Mouse (Mus musculus): ENCODE measurements around the gene Zbtb16. TPM values are rescaled to one million over a fixed set of nuclear protein-coding genes. Genes with fewer than 3 reads are reported as not detected.

Gene Zbtb16
- total RNA-seq, 2 experiments from 2014 or later, result 32.2 to 47.0 TPM

DNA sequence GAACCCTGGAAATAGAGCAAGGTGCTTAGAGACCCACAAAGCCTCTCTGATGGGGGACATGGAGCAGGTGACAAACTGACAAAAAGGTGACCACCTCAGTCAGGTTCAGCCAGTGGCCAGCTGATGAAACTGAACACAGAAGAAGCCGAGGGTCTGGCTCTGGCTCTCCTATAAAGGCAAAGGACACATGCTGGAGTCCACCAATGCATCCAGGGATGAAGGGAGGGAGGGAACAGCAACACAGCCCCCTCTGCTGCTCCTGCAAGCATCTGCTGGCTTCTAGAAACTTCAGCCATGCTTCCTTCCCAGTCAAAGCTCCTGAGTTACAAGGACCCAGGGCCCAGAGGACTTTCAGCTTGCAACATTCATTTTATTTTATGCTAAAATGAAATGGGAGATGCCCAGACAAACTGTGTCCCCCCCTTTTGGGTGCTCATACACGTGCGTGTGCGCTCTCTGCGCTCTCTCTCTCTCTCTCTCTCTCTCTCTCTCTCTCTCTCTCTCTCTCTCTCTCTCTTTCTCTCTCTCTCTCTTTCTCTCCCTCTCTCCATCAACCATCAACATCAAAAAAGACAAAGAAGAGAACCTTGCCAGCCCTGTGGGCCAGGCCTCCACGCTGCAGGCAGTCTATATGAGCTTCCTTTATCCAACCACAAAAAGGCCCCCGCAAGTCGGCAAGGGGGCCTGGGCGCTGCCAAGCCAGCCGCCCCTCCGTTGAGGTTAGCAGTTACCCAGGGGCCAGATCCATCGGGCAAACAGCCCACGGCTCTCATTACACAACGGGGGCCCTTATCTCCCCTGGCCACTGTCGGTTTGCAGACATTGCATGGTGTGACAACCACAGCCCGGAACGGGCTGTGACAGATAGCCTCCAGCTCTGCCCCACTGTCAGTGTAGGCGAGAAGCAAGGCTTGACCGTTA, 21.8 kb downstream of the Zbtb16 start:
- intact Hi-C loops (cut with DNase I), result no loop called here

DNA sequence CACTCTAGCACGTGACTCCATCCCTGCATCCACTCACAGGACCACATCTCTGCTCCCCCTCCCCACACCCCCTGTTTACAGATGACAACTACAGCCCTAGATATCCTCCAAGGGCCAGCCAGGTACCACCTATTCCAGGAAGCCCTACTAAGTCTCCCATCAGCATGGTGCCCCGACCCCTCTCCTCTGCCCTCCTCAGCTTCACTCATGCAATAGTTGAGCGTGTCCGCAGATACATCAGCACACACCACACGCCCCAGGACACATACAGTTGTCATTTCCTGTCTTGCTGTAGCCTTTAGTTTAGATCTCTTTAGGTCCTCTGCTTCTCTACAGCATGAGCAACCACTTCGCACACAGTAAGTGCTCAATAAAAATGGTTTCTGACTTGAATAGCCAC, 23.7 kb downstream of the Zbtb16 start:
- no peak for DNase-seq (ENCODE audit: extremely low spot score in 1 of 2, low spot score in 2 of 2)
- intact Hi-C loops (cut with DNase I), result no loop called here

More for the DNA sequence above, 21.8 kb downstream of the Zbtb16 start:
- no peak for DNase-seq (ENCODE audit: extremely low spot score in 1 of 2, low spot score in 2 of 2)

DNA sequence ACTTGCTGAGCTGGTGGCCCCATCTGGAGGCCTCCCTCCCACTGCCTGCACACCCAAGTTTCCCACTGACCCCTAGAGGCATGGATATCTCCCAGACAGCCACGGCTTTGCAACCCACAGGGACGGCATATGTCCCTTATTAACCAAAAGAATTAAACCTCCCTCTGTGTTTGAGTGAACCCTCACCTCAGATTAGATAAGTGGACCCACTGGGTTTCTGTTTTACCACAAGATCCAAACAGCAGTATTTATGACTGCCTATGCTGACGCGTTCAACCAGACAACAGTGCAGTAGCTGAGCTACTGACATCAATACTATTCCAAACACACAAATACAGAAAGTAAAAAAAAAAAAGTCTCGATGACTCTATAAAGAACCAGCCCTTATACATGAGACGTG, 29.4 kb downstream of the Zbtb16 start:
- intact Hi-C loops (cut with DNase I), result no loop called here
- DNase-seq (ENCODE audit: extremely low spot score in 1 of 2, low spot score in 2 of 2), result no peak

DNA sequence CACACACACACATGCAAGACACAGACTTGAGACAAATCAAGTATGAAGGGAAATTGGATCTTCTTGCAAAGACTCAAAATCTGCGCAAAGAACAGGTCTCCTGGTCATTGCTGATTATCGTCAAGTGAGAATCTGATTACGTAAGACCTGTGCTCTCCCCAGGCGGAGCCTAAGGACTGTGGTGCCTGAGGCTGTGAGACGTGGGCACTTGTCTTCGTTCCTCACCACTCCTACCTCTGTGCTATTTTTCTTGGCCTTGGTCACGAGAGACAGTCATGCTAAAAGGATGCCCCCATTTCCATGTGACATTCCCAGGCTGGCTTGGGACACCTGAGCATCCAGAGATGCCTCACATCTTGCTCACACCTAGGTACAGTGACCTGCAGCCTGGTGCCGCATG, 30.2 kb downstream of the Zbtb16 start:
- intact Hi-C loops (cut with DNase I), result no loop called here
- DNase-seq (ENCODE audit: extremely low spot score in 1 of 2, low spot score in 2 of 2), result no peak

DNA sequence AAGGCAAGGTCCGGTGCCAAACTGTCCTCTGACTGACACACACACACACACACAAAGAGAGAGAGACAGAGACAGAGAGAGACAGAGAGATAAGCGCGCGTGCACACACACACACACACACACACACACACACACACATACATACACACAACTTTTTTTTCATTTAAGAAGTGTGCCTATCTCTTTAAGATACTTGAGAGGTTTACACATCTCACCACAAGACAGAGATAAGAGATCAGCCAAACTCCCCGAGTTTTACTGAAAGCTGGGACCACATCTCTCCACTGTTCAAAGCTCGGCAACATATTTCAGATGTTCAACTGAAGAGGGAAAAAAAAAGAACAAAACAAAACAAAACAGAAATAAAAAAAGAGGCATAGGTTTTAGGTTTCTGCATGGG, 31.5 kb downstream of the Zbtb16 start:
- intact Hi-C loops (cut with DNase I), result no loop called here

DNA sequence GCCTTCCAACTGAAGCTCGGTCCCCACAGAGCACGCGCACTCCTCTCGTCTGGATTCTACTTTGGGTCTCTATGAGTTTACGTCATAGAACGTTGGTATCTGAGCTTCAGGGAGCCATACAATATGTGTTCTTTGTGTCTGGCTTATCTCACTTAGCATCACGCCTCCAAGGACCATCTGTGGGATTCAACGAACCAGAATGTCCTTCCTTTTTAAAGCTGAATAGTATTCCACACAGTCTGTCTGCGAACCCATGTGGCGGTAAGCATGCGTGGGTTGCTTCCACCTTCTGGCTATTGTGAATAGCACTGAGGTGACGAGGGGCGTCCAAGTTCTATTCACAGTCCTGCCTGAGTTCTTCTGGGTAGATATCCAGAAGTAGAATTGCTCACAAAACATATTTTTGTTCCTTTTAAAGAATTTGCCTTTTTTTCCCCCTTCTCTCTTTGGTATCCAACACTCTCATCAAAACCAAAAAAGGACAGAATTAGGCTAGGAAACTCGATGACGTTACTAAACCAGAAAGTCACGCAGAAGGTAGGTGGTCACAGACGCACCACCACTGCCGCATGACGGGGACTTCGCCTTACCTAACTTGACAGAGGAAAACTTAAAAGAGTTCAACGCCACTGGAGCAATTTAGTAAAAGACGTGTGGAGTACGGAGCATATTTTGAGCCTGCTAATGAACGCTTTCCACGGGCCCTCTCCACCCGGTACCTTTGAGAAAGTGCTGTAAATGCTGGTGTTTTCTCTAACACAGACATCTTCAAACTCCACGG, 32.4 kb downstream of the Zbtb16 start:
- DNase-seq (ENCODE audit: extremely low spot score in 1 of 2, low spot score in 2 of 2), result peak in 1 of 2 experiments; percentile 55

More for the DNA sequence above, 31.5 kb downstream of the Zbtb16 start:
- no peak for DNase-seq (ENCODE audit: extremely low spot score in 1 of 2, low spot score in 2 of 2)

DNA sequence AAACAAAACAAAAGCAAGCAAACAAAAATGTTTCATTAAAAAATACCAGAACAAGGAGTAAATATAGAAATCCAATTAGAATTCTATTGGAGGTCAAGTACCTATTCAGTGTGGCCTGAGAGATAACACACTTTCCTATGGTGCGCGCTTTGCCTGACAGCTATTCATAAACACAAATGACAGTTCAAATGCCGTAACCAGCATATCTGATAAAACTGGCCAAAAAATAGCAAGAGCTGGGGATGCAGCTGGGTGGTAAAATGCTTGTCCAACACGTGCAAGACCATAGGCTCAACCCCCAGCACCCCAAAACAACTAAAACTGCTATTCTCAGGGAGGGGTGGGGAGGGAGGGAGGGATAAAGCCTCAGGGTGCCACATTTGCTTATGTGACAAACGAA, 33.6 kb downstream of the Zbtb16 start:
- intact Hi-C loops (cut with DNase I), result no loop called here
- no peak for DNase-seq (ENCODE audit: extremely low spot score in 1 of 2, low spot score in 2 of 2)

More for the DNA sequence above, 32.4 kb downstream of the Zbtb16 start:
- intact Hi-C loops (cut with DNase I), result no loop called here

DNA sequence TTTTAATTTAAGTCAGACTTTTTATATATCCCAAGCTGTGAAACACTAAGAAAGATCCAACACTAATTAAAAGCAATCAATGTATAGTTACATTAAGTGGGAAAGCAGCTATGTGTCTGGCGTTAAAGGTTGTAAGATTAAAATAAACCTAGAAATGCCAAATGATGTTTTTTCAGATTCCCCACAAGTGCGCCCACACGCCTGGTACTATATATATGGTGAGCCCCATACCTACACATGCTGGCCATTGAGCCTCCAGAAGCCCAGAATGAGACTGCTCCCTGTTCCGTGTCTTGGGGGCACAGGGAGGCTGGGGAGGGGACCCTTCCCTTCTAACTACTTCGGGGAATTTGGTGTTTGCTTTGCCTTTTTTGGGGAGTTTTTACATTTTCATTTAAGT, 34.7 kb downstream of the Zbtb16 start:
- no peak for DNase-seq (ENCODE audit: extremely low spot score in 1 of 2, low spot score in 2 of 2)
- intact Hi-C loops (cut with DNase I), result no loop called here

DNA sequence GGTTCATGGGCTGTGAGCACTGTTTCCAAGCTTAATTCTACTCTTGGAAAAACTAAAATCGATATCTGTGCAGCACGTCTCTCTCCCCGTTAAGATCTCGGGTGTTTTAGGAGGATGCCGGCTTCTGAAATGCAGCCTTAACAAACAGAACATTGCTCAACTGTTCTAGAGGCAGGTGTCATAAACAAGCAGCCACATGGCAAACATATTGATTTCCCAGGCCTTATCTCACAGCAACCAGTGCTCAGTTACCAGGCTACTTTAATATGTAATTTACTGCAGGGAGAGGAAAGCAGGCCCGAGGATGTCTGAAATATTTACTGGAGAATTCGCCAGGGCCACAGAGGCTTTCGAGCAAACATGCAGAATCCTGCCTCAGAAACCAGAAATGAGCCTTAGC, 35.4 kb downstream of the Zbtb16 start:
- intact Hi-C loops (cut with DNase I), result no loop called here
- no peak for DNase-seq (ENCODE audit: extremely low spot score in 1 of 2, low spot score in 2 of 2)

DNA sequence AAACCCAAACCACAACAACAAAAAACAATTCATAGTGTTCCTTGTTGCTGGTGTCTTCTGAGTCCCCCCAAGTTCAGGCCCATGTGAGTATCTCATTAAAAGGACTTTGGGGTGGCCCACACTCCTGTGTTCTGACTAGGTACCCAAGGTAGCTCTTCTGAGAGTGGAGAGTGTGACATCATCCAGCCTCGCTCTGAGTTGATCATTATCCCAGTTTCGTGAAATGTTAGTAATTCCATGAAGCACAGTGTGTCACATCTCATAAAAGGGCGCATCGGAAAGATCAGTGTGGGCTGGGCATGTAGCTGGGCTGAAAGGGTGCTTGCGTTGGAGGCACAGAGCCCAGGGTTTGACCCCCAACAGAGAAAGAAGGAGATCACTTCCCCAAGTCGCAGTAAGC, 38.0 kb downstream of the Zbtb16 start:
- no peak for DNase-seq (ENCODE audit: extremely low spot score in 1 of 2, low spot score in 2 of 2)

DNA sequence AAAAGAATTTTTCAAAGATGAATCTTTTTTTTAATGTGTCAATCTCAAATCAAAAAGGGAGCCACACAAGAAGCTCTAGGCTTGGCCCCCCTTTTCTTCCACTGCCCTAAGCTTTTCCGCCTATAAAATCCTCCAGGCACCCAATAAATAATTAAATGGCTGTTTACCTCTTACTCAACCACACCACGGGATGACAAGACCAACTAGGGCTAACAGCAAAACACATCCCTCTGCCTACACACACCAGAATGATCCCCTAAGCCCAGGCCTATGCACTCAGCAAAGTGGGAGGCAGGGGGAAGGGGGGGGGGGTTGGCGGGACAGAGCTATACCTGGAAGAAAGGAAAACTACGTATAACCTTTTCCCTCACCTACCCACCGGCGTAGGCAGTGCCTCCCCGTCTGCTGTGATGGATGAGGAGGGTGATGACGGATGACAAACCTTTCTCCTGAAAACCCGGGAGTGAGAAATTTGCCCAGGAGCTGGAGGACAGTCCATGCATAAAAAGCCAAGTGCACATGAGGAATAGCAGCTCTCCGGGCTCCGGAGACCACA, 39.7 kb downstream of the Zbtb16 start:
- intact Hi-C loops (cut with DNase I), result no loop called here
- no peak for DNase-seq (ENCODE audit: extremely low spot score in 1 of 2, low spot score in 2 of 2)

More for the DNA sequence above, 38.0 kb downstream of the Zbtb16 start:
- intact Hi-C loops (cut with DNase I), result no loop called here

DNA sequence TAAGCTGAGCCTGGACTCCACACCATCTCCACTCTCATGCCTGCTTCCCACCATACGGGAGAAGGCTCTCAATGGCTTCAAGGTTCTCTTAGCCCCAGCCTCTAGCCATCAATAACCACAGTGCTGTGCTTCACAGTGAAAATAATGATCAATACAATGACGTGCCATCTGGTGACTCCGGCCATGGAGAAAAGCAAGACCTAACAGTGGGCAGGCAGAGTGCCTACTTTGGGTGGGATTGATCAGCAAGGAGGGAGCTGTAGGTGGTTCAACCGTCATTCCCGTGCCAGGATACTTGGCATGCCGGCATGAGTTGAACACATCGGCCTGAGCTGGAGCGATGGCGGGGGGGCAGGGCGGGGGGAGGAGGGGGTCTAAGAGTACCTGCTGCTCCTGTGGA, 40.3 kb downstream of the Zbtb16 start:
- no peak for DNase-seq (ENCODE audit: extremely low spot score in 1 of 2, low spot score in 2 of 2)
- intact Hi-C loops (cut with DNase I), result no loop called here

DNA sequence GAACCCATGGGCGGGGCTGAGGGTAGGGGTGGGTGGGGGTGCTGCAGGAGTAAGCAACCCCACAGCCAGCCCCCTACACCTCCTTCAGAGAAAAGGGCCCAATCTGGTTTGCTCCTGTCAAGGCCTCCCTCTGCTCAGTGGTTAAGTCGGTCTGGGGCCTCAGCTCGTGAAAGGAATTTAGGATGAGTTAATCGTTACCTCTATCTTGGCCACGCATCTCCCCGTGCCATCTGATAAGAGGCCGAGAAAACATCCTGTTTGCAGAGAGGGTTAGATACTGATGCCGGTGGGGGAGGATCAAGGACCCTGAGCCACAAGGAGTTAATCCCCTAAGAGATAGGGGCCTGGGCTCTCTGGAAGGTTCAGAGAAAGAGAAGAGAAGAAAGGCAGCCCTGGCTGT, 40.9 kb downstream of the Zbtb16 start:
- intact Hi-C loops (cut with DNase I), result no loop called here
- no peak for DNase-seq (ENCODE audit: extremely low spot score in 1 of 2, low spot score in 2 of 2)

DNA sequence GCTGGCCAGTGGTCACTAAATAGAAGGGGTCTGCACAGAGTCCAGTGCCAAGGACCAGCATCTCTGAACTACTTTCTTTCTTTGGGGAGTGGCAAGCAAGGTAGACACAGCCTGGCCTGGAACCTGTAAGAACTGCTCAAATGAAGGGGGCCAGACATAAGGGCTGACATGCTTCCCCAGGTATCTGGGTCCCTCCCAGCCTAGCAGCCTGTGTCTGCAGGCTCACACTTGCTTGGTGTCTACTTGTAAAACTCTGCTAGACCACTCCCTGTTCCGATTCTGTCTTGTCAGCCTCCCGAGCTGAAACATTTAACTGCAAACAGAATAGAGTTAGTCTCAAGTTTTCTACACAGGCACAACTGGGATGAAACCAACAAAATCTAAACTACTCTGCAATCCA, 41.6 kb downstream of the Zbtb16 start:
- no peak for DNase-seq (ENCODE audit: extremely low spot score in 1 of 2, low spot score in 2 of 2)
- intact Hi-C loops (cut with DNase I), result no loop called here

DNA sequence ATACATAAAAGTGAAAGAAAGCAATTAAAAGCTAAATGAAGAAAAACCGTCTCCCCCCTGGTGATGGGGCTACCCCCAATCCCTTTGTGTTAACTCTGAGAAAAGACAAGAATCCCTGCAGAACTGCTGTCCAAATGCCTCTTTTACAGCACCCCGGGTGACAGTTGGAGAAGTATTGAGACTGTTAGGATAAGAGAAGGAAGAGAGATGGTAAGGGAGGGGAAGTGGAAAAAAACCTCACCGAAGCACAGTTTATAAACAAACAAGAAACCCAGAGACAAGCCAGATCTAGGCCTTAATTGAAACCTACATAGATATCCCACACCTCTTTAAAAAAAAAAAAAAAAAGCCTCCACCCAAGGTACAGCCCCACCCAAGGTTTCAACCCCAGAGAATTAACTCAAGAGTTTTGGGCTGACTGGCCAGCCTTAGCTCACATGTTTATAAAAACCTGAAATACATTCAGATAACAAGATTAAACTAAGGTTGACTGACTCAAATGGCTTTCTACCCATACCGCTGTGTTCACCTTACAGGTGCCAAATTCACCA, 42.3 kb downstream of the Zbtb16 start:
- intact Hi-C loops (cut with DNase I), result no loop called here
- no peak for DNase-seq (ENCODE audit: extremely low spot score in 1 of 2, low spot score in 2 of 2)

DNA sequence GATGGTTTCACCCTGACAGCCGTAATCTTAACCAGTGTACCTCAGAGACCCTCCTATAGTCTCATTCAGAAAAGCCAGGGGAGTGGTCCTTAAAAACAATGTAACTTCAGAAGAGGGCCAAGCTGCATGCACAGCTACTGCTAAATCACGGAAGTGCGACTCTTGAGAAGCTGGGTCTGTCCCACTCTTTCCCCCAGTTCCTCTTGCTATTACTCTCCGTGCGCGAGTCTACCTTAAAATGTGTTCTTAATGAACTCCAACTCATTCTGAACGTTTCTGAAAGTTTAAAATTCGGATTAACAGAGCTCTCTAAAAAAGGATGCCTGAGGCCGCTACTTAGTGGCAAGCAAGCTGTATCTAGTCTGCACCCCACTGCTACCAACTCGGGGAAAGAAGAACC, 45.4 kb downstream of the Zbtb16 start:
- intact Hi-C loops (cut with DNase I), result no loop called here
- no peak for DNase-seq (ENCODE audit: extremely low spot score in 1 of 2, low spot score in 2 of 2)

DNA sequence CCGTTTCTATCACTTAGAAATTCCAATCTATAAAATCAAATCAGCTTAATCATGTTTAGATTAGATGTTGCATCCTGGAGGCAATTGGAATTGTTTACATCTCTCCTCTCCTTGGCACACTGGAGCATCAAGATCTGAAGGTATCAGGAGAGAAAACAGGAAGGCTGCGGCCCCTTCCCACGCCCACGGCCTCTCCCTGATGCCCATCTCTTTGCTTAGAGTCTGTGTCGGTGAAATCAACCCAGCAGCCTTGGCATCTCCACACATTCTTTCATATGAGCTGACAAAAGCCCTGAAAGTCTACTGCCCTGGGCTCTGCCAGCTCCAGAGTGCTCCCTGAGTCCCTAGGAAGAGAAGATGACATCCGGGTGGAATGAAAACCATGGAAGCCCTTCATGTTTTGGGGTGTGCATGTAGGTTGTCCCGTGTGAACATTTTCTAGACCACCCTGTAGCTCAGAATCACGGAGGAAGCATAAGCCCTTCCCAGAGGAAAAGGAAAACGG, 48.1 kb downstream of the Zbtb16 start:
- DNase-seq (ENCODE audit: extremely low spot score in 1 of 2, low spot score in 2 of 2), result no peak
- intact Hi-C loops (cut with DNase I), result no loop called here

DNA sequence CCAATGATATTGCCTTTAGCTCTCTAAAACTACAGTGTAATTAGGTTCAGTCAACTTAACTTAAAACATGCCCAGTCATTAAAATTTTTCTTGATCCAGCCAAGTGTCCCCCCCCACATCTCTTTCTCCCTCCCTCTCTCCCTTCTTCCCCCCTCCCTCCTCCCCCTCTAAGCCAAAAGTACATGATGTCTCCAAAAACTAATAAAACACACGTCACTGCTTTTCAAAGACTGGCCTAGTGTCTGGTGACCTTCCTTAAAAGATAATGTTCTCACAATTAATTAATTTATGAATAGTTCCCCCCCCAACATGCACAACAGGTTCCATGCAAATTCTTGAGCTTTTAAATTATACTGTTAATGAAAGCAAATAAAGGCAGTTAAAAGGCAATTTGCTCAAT, 48.7 kb downstream of the Zbtb16 start:
- intact Hi-C loops (cut with DNase I), result no loop called here
- no peak for DNase-seq (ENCODE audit: extremely low spot score in 1 of 2, low spot score in 2 of 2)

DNA sequence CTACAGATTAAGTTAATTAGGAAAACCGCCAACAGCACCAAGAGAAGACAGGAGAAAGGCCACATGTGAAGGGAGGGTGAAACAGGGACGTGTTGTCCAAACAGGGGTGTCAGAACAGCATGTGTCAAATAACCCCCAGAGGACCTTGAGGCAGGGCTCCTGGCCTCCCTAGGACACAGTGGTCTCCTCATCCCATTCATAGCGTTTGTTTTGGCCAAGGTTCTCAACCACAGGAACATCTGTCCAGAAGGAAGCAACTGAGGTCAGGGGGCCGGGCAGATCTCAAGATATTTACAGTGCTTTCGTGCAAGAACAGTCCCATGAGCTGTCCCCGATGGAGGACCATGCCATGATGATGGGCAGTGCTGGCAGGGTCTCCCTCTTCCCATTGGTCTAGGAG, 49.2 kb downstream of the Zbtb16 start:
- no peak for DNase-seq (ENCODE audit: extremely low spot score in 1 of 2, low spot score in 2 of 2)
- intact Hi-C loops (cut with DNase I), result no loop called here
